Mouse (Mus musculus) heart, embryonic 14.5 days (tissue): ENCODE measurements around the gene Abhd12b. TPM values are rescaled to one million over a fixed set of nuclear protein-coding genes. Genes with fewer than 3 reads are reported as not detected.
A peak's percentile ranks its signal among the peaks of the same experiment; 100 is the strongest.
"Not testable (repeated sequence)": the region's sequence is repeated elsewhere in the genome, so short reads cannot be mapped to it uniquely, and the experiment has no call there.

Experiments
- ATAC-seq: fragments of 200-750 bp; cut with Nextera tagmentation; 2 replicates; pipeline ENCODE4 v1.8.0; 2017; ENCODE audit warnings: low read depth, moderate TSS enrichment; ENCODE audit not compliant: insufficient number of reproducible peaks, insufficient read depth, low FRiP score
- H3K27ac ChIP-seq, 2 experiments: fragments of 200-500 bp in 1 of 2; fragments of 300-500 bp in 1 of 2; sonication (generic) in 1 of 2; replicated peaks in 1 of 2; 2 replicates each; pipeline ENCODE4 v1.5.1; 2012 to 2014; ENCODE audit warnings: low read depth in 2 of 2, low read length in 2 of 2, control low read depth in 1 of 2, mild to moderate bottlenecking in 1 of 2, mixed read lengths in 1 of 2; ENCODE audit not compliant: control insufficient read depth in 1 of 2, insufficient read depth in 1 of 2
- H3K27me3 ChIP-seq: fragments of 300-500 bp; sonication (generic); 2 replicates; pipeline ENCODE4 v1.6.1; 2014; ENCODE audit warnings: mild to moderate bottlenecking, low read length, control low read depth; ENCODE audit not compliant: control insufficient read depth, insufficient read depth
- H3K36me3 ChIP-seq: fragments of 300-500 bp; sonication (generic); 2 replicates; pipeline ENCODE4 v1.6.1; 2014; ENCODE audit warnings: mild to moderate bottlenecking, control low read depth, low read length, mixed read lengths; ENCODE audit not compliant: control insufficient read depth, insufficient read depth
- H3K4me1 ChIP-seq, 2 experiments: fragments of 200-500 bp in 1 of 2; fragments of 300-500 bp in 1 of 2; sonication (generic) in 1 of 2; 2 replicates each; pipeline ENCODE4 v1.6.1; 2012 to 2014; ENCODE audit warnings: low read length in 2 of 2, control low read depth in 1 of 2, mixed read lengths in 1 of 2; ENCODE audit not compliant: control insufficient read depth in 2 of 2, insufficient read depth in 2 of 2
- H3K4me2 ChIP-seq: fragments of 300-500 bp; sonication (generic); 2 replicates; pipeline ENCODE4 v1.6.1; 2014; ENCODE audit warnings: mild to moderate bottlenecking, low read length
- H3K4me3 ChIP-seq, 2 experiments: fragments of 200-500 bp in 1 of 2; fragments of 300-500 bp in 1 of 2; sonication (generic) in 1 of 2; 2 replicates each; pipeline ENCODE4 v1.5.1; 2012 to 2014; ENCODE audit warnings: low read length in 2 of 2, mild to moderate bottlenecking in 2 of 2, control low read depth in 1 of 2, low read depth in 1 of 2, moderate library complexity in 1 of 2; ENCODE audit not compliant: control insufficient read depth in 1 of 2, insufficient read depth in 1 of 2
- H3K9ac ChIP-seq: fragments of 300-500 bp; sonication (generic); 2 replicates; pipeline ENCODE4 v1.6.1; 2014; ENCODE audit warnings: mild to moderate bottlenecking, low read length
- H3K9me3 ChIP-seq: fragments of 300-500 bp; sonication (generic); 2 replicates; pipeline ENCODE4 v1.6.1; 2016; ENCODE audit warnings: low read length, control low read depth; ENCODE audit not compliant: control insufficient read depth
- WGBS: fragments of 180-500 bp; shearing (Covaris S2); extraction: QIAGEN DNeasy Blood & Tissue Kit; methylation state at CpG from one replicate; pipeline ENCODE4 v1.1.7; 2014; 5-methylcytosine and 5-hydroxymethylcytosine counted together
- polyA plus RNA-seq: library from polyadenylated mRNA; unstranded; fragments of >200 nt; fragmentation: Nextera tagmentation; extraction: Ambion mirVana; gene quantifications from 2 replicates; pipeline ENCODE4 v1.2.1, GENCODE M21; 2014

Gene Abhd12b
- polyA plus RNA-seq, 1 experiment from 2014 or later: not detected

DNA sequence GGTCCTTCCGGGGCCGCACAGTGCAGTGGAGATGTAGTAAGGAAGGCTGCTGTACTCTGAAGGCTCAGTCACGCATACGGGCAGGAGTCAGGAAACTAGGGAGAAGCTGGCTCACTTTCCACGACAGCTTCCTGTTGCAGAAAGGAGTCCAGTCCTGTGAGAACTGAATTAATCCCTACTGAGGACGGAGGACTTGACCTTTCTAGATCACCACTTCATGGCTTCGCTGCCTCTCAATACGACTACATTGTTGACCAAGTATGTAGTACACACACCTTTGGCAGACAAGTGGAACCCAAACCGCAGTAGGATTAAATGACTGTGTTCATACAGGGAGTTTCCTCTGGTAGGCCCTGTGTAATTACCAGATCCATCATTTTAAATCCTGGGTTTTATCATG lies 16.3 kb upstream of the Abhd12b start:
- ATAC-seq: no peak
- H3K4me1 ChIP-seq: no peaks in the 10 kb centered on the region
- no peaks in the 10 kb centered on the region for H3K36me3 ChIP-seq
- no peak overlapping the region for H3K4me3 ChIP-seq
- no peak overlapping the region for H3K27ac ChIP-seq
- WGBS: 73% methylated on average over 9 of the region's 9 CpGs
- no peak overlapping the region for H3K4me2 ChIP-seq
- H3K9me3 ChIP-seq: no peaks in the 10 kb centered on the region
- no peaks in the 10 kb centered on the region for H3K27me3 ChIP-seq
- H3K9ac ChIP-seq: no peak overlapping the region

DNA sequence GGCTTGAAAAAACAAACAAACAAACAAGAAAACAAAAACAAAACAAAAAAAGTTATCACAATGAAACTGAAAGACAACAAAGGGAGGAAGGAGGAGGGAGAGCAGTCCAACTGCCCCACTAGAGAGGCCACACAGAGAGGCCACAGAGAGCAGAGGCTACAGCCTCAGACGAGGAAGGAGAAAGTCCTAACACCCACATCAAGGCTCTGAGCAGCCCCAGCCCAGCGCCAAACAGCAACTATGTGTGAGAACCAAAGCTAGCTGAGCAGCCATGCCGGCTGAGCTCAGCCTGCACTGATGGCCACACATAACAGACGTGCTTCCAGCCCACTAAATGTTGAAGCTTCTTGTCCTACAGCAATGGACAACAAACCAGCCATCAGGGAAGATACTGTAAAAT lies 14.1 kb upstream of the Abhd12b start:
- Histone ChIP-seq H3K4me3 (no peak overlapping the region), H3K27me3 (no peaks in the 10 kb centered on the region), H3K4me1 (peaks cover 3 to 4% of the 10 kb centered on the region in 2 experiments; a peak in 3 of 4 replicates), H3K9me3 (no peaks in the 10 kb centered on the region), H3K9ac (no peak overlapping the region), H3K27ac (no peak overlapping the region), H3K36me3 (no peaks in the 10 kb centered on the region), H3K4me2 (no peak overlapping the region)
- WGBS: 59% methylated on average over 4 of the region's 4 CpGs
- ATAC-seq: no peak

- H3K4me1 ChIP-seq: peaks cover 3 to 5% of the 10 kb centered on the region in 2 experiments; a peak in 3 of 4 replicates
- no peak overlapping the region for H3K9ac ChIP-seq
- H3K27me3 ChIP-seq: no peaks in the 10 kb centered on the region
- no peak for ATAC-seq
- no peaks in the 10 kb centered on the region for H3K9me3 ChIP-seq
- H3K4me2 ChIP-seq: no peak overlapping the region
- no peak overlapping the region for H3K27ac ChIP-seq
- WGBS: 94% methylated on average over 5 of the region's 5 CpGs
- H3K4me3 ChIP-seq: no peak overlapping the region
- H3K36me3 ChIP-seq: no peaks in the 10 kb centered on the region
These were observed 13.4 kb upstream of the Abhd12b start for GRCm38 (mm10) chr12:70140542-70140941.

- H3K9ac ChIP-seq: no peak overlapping the region
- H3K27ac ChIP-seq: no peak overlapping the region
- H3K4me1 ChIP-seq: peaks cover 3 to 5% of the 10 kb centered on the region in 2 experiments; a peak in 3 of 4 replicates
- no peak overlapping the region for H3K4me3 ChIP-seq
- no peaks in the 10 kb centered on the region for H3K27me3 ChIP-seq
- ATAC-seq: no peak
- no peaks in the 10 kb centered on the region for H3K36me3 ChIP-seq
- no peaks in the 10 kb centered on the region for H3K9me3 ChIP-seq
- H3K4me2 ChIP-seq: no peak overlapping the region
- 89% methylated on average over 5 of the region's 5 CpGs for WGBS
These were observed 12.9 kb upstream of the Abhd12b start for GRCm38 (mm10) chr12:70140993-70141576.

- not testable (repeated sequence) for H3K4me3 ChIP-seq, H3K36me3 ChIP-seq, H3K27me3 ChIP-seq, H3K4me2 ChIP-seq, H3K9me3 ChIP-seq
- Histone ChIP-seq H3K27ac (peak overlapping the region; percentile 37 to 78), H3K4me1 (peaks cover 7 to 10% of the 10 kb centered on the region in 2 experiments; a peak in 3 of 4 replicates), H3K9ac (peak overlapping the region; percentile 59)
- ATAC-seq: 0 out of 2 replicates have a peak, but pooled peaks have one; percentile 26
- WGBS: 2% methylated on average over 3 of the region's 3 CpGs
These were observed 9.8 kb upstream of the Abhd12b start for GRCm38 (mm10) chr12:70144106-70144587.

DNA sequence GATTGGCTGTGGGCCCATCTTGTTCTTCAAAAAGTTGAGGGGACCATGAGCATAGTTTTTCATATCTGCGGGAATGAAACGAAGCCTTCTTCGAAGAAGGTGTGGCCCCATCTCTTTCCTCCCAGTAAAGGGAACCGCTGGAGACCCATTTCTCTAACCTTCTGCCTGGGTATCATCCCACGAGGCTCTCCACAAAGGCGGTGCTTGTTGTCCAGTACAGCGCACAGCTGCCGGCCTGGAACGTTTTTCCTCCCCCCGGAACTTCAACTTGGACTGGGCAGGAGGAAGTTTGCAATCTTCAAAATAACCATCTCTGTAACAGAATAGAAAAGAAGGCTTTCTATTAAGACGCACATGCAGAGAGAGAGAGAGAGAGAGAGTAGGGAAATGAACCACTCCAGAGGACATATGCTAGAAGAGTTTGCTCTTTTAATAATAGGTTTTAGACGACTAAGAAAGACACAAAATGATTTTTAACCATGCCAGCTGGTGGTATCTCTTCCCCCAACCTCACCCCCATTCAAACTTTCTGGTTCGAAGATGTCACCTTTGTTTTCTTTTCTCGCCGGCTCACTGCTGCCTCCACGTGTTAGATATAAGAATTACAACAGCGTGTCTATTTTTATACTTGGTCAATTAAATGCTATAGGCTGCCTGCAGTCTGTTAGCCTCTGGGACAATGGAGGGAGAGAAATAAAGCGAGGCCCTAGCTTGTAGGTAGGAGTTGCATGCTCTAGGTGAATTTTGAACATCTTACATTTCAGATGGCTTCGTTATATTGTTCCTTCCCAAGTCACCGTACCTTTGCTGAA lies 9.1 kb upstream of the Abhd12b start:
- no peaks in the 10 kb centered on the region for H3K36me3 ChIP-seq
- H3K27ac ChIP-seq: peak overlapping the region; percentile 56 to 78
- H3K4me2 ChIP-seq: no peak overlapping the region
- H3K9ac ChIP-seq: no peak overlapping the region
- 40% methylated on average over 20 of the region's 20 CpGs for WGBS
- ATAC-seq: no peak
- H3K9me3 ChIP-seq: no peaks in the 10 kb centered on the region
- no peaks in the 10 kb centered on the region for H3K27me3 ChIP-seq
- H3K4me3 ChIP-seq: no peak overlapping the region
- H3K4me1 ChIP-seq: peaks cover 7 to 10% of the 10 kb centered on the region in 2 experiments; a peak in 3 of 4 replicates

- Histone ChIP-seq H3K4me3 (no peak overlapping the region), H3K4me1 (peaks cover 7 to 10% of the 10 kb centered on the region in 2 experiments; a peak in 3 of 4 replicates), H3K4me2 (no peak overlapping the region), H3K27me3 (no peaks in the 10 kb centered on the region), H3K9me3 (no peaks in the 10 kb centered on the region), H3K9ac (no peak overlapping the region), H3K36me3 (no peaks in the 10 kb centered on the region), H3K27ac (no peak overlapping the region)
- no peak for ATAC-seq
- WGBS: 84% methylated on average over 6 of the region's 6 CpGs
These were observed 8.4 kb upstream of the Abhd12b start for GRCm38 (mm10) chr12:70145586-70145985.
